Mouse (Mus musculus): ENCODE results near the gene Ttc39b.
A peak's percentile ranks its signal among the peaks of the same experiment; 100 is the strongest.

Gene Ttc39b

DNA sequence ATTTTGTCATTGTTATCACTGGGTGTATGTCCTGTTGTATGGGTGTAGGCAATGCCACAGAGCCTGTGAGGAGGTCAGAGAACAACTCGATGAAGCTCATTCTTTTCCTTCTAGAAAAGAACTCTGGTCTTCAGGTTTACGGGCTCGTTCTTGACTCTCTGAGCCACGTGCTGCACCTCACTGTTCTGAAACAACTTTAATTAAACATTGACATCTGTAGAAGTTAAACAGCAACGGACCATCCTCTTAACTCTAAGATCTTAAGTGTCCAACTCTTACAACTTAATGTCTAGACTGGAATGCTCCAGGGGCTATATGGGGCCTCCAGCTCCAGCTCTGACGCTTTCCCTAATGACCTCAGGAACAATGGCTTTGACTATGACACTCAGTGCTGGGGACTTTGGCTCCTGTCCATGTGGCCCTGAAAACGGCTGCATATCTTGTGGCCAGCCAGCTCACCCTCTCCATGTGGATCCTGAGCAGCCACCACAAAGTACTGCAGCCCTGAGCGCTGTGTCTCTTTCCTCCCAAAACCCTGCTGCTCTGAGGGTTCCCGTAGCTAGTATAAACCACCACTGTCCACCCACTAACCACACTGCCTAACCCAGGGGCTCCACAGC lies 95.3 kb downstream of the Ttc39b start:
- DNase-seq (ENCODE audit: low spot score): no peak

DNA sequence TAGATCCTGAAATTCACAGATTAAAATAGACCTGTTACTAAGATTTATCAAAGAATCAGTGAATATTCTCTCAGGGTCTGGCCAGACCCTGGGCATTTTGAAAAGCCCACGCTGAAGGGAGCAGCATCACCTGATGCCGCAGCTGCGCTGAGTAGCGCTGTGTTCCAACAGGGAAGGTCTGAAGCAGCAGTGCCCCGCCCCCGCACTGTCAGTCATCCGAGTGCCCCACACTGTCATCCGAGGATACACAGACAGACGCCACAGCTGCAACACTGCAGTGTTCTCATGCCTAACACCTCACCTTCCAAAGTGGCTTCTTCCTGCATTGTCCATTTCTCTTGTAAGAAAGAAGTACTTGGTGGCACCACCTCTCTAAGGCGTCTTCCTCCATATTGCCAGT lies 96.0 kb downstream of the Ttc39b start:
- DNase-seq (ENCODE audit: low spot score): no peak

DNA sequence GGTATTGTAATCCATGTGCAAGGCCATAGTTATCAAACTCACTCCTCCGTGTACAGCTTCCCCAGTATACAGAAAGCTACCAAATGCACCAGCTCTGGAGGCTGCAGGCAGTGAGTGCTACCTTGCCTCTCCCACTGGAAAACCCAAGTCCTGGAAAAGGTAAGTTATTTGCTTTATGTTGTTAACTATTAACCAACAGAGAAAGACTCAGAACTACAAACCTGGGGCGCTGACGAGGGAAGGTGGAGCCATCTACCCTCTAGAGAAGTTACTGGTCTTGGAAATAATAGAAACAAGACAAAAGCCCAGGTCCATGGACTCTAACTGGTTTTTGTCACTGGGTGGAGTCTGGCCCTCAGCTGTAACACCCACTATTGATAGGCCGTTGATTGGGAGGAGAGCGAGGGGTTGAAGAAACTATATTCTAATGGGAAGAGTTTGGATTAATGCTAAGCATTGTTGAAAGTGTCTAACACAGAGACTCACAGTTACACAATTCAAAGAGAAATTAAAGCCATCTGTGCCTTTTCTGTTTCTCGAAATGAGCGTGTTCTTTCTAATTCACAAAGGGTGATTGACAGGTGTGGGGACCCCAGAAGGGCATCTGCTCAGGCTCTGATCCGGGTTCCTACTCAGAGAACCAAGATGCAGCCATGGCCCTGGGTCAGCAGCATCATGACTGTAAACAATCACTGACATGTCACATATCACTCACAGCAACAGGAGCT lies 98.3 kb downstream of the Ttc39b start:
- no peak for DNase-seq (ENCODE audit: low spot score)

DNA sequence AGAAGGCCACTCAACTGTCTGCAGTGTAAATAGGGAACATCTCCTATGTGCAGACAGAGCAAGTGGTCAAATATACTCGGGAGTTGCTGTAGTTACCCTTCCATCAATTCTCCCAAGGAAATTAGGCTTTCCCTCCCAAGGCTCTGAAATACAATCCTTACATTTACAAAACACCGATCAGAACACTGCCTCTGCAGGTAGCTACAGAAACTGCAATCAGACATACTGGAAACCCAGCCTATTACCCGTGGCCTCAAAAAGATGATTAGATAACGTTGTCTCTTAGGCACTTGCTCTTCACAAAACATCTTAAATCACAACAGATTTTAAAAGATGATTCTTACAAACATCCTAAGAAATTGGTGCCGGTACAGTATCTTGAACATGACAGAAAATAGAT lies 99.8 kb downstream of the Ttc39b start:
- DNase-seq (ENCODE audit: low spot score): peak; percentile 5

DNA sequence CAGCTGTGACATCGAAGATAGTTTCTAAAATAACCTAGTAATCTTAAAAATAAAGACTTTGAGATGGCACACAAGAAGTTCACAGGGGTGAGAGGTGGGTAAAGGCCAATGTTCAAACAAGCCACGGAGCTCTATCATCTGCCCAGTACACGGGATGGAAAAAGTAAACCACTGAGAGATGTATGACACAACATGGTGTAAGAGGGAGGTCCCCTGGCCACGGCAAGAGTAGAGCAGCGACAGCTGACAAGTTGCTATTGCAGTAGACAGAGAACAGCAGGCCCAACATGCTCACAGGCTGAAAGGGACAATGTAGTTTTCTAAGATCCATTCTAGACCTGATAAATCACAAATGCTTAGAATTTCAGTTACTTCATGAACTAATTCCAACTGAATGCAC lies 100.9 kb downstream of the Ttc39b start:
- DNase-seq (ENCODE audit: low spot score): no peak

DNA sequence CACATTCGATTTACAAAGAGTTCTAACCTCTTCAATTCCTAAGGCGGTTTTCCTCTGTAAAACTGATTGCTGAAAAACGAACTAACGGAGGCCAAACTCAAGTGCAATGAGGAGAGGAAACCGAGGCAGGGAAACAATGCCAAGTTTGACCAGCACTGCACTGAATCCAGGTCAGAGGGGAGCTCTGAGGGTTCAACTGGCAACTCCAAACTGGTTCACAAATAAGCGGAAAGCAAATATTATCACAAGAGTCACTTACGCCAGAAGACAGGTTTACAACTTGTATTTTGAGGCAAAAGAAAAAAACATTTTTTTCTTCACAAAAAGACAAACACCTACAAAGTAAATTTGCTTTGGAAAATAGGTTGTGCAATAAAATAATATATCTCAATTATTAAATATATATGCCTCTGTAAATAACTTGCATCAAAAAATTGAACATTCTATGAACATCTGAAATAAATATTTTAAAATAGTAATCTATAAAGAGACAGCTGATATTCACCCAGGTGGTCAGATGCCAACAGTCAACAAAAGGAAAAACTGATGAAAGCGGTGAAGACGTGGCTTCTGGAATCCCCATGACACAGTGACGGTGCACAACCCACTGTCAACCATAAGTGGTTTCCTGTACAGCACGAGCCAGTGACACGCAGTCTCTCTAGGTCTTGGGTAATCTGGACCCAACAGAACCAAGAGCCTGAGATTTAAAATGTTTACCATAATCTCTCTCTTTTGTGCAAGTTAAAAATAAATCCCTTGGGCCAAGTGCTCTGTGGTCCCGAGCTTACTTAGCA lies 103.1 kb downstream of the Ttc39b start:
- no peak for DNase-seq (ENCODE audit: low spot score)

DNA sequence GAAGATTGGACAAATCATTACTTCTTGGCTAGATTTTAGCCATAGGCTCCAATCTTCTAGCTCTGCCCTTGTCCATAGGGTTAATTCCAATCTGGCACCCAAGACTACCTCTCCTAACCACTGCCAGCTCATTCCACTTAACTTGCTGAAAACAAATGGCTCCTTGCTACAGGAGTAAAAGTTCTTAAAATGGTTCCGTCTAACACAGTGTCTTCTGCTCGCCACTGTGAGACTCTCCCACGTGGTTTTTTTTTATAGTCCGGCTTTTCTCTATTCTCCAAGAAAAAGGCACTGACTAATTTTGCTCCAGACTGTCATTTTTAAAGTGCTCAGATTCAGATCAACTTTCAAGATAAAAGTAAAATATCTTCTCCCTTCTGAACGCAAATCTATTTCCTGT lies 104.8 kb downstream of the Ttc39b start:
- no peak for DNase-seq (ENCODE audit: low spot score)

DNA sequence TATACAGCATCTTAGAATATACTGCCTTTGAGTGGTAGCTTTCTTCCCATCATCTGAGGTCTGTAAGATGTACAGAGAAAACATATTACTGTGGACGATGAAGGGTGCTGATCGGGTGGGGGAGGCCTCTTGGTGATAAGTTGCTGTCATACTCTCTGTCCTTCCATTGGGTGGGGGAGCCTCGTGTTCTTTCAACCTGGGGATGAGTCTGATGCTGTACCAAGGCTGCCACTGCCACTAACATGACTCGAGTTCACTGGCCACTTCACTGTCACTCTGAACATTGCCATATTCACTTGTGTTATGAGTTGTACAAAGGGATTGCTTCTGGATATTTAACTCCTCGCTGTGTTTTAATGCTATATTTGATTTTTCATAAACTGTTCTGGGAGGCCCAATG lies 106.9 kb downstream of the Ttc39b start:
- DNase-seq (ENCODE audit: low spot score): no peak

DNA sequence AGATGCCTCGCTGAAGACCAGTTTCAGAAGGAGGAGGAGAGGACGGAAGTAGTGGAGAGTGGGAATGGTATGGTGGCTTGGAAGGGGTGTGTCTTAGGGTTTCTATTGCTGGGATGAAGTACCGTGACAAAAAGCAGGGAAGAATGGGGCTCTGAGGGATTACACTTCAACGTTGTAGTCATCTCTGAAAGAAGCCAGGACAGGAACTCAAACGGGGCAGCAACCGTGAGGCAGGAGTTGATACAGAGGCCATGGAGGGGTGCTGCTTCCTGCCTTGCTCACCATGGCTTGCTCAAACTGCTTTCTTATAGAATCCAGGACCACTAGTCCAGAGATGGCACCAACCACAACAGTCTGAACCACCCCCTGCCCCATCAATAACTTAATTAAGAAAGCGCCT lies 107.7 kb downstream of the Ttc39b start:
- DNase-seq (ENCODE audit: low spot score): no peak

DNA sequence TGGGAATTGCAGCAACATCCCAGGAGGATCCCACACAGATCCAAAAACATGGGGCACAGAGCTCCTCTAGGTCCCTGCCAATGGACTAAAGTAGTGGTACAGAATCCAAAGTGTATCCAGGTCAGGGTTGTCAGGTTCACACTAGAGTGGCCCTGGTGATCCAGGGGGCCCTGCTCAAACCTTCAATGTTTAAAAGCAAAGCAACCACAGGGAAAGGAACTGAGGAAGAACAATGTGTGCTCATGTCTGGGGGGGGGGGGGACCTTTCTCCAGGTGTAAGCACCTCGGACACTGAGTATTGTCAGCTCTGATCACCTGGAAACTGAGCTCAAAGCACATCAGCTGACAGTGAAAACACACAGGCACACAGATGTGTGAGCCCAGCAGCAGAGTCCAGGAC lies 108.3 kb downstream of the Ttc39b start:
- DNase-seq (ENCODE audit: low spot score): no peak

DNA sequence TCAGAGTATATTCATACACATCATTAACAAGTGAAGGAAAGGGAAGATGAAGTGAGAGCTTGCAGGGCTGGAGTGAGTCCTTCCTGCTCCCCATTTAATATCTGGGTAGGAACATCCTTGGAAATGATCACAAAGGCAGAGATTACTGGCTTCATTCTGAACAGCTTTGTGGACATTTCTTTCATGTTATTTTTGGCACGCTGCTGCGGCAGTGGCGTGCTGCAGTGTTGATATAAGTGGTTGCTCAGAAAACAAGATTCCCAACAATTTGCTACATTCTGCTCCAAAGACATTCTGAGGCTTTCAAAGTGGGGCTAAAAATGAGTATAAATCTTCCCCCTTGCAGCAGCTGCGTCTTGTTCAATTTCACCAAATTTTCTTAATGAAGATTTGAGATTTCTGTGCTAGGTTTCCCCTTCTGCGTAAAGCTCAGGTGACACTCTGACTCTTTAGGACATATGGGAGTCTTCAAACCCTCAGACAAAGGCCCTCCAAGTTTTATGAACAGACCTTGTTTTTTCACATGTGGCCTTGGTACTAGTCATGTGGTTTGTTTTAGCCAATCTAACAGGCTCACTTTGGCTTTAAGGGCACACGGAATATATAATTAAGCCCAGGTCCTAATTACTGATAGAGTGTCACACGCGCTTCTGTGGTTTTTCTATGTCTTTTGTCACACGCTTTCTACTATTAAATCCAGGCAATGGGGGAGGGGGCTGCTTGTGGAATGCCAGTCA lies 109.1 kb downstream of the Ttc39b start:
- no peak for DNase-seq (ENCODE audit: low spot score)

DNA sequence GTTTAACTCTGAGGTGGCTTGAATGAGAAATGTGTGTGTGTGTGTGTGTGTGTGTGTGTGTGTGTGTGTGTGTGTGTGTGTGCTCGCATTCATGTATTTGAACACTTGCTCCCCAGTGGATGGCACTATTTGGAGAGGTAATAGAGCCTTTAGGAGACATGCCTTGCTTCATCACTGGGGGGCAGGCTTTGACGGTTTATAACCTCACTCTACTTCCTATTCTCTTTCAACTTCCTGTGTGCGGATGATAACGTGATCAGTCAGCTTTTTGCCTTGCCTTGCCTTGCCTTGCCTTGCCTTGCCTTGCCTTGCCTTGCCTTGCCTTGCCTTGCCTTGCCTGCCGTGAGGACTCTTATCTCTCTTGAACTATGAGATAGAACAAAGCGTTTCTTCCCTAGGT lies 110.3 kb downstream of the Ttc39b start:
- DNase-seq (ENCODE audit: low spot score): no peak

DNA sequence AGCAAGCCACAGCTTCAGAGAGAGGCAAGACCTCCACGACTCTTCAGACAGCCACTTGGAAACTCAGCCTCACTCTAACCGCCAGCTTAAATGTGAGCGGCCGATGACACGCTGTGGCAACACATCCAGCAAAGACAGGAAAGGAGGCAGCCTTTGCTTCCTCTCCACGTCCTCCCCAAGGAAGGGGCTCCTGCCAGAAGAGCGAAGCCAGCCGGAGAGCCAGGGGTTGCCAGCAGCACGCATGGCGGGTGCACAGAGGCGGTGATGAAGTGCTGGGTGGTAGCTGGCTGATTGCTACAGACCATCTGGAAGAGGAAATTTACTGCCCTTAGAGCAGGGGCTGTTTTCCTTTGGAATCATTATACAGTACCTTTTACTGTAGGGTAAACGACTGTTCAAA lies 112.3 kb downstream of the Ttc39b start:
- no peak for DNase-seq (ENCODE audit: low spot score)

DNA sequence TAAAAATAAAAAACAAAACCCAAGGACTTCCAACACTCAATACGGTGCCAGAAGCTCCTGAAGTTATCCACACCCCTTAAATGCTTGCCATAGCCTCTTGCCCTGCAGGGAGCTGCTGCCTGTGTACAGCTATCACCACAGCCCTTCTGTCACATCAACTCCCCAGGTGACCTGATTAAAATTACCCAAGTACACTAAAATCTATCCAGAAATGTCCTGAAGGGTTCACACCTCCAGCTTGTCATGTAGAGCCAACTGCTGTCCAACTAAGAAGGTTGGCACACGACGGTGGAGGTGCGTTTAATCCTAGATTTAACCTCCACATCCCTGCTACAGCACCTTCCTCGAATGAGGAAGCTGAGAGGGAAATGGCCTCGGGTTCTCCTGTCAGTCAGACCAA lies 113.6 kb downstream of the Ttc39b start:
- DNase-seq (ENCODE audit: low spot score): no peak

DNA sequence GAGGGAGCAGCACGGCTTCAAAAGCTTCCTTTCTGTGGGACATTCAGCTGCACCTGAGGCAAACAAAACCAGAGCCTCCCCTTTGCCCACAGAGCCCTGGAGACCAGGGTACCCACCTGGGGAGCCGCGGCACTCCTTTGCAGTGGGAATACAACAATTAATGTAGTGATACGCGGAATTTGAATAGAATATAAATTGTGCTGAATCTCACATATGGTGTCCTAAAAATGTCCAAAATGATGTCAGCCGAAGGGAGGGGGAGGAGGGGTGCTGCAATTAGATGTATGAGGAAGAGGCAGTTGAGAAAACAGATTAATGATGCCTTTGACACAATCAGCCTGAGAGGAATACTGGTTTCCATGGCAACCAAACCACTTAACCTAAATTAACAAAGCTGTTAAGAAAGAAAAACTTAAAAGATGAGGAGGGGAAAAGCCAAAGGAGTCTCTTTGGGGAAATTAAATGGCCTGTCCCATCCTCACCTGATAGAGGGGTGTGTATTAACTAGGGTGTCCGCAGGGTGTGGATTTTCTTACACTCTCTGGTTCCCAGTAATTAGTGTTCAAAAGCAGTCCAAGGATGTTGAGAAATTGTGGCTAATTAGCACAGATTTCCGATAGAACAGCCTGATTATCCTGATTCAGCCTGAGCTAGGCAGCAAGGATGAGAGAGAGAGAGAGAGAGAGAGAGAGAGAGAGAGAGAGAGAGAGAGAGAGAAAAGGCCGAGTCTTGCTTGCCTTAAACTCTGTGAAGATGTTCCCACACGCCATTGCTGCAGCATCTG lies 117.1 kb downstream of the Ttc39b start:
- DNase-seq (ENCODE audit: low spot score): no peak

DNA sequence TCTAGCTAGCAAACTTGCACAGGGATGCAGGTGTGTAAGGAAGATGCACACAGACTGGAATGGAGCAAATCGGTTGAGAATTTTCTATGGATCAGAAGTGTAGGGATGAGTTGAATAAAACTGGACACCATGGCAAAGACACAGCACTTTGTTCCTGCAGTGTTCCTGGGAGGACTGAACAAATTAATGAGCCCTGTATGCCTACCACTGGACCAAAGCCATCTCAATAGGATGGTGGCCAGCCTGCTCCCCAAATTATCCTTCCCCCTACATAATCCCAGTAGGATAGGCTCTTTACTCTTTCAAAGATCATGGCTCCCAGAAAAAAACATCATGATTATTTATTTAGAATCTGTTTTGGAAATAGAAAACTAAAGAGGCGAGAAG lies 117.6 kb downstream of the Ttc39b start:
- no peak for DNase-seq (ENCODE audit: low spot score)

DNA sequence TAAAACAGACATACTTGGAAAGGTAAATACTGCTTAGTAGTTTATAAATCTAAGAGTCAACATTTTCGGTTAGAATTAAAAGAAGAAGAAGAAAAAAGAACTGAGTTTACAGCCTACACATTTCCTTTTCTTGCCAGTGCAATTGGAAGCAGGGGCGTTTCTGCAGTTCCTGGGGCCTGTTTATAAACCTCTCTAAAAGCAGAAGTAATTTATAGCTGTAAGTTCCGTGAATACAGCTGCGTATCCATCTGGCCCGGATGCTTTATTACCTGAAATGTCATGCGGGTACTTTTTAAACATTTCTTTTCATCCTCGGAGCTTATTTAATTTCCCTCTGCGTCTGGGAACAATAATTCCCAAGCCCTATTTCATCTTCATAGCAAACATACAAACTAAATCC lies 124.7 kb downstream of the Ttc39b start:
- DNase-seq (ENCODE audit: low spot score): no peak

DNA sequence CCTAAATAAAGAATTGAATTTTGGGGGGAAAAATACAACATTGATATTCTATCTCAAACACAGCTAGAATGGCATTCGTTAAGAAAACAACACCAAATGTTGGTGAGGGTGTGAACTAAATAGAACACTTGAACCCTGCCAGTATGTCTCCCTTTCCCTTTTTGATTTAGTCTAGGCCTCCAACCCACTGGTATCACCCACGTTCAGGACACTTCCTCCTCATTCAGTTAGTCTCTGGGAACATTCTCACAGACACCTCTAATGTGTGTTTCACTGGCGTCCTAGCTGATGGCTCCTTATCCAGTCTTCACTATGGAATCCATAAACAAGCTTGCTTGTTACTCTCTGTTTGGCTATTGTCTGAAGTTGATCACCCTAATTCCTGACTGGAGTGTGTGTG lies 125.9 kb downstream of the Ttc39b start:
- DNase-seq (ENCODE audit: low spot score): no peak

DNA sequence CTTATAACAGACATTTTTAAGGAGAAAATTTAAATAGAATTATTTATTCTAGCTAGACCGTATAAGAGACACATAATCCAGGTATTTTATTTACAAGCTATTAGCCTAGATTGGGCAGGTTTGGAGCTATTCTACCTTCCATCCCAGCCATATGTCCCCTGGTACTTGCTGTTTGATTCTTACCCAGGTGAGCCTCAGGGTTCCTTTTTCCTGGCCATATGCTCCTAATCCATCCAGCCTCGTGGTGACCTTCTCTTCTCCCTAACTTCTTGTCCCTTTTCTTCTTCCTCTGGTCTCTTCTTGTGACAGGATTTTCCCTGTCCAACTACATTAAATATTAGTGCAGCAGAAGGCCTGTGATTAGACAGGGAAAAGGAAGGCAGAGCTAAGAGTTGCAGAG lies 134.3 kb downstream of the Ttc39b start:
- DNase-seq (ENCODE audit: low spot score): no peak

DNA sequence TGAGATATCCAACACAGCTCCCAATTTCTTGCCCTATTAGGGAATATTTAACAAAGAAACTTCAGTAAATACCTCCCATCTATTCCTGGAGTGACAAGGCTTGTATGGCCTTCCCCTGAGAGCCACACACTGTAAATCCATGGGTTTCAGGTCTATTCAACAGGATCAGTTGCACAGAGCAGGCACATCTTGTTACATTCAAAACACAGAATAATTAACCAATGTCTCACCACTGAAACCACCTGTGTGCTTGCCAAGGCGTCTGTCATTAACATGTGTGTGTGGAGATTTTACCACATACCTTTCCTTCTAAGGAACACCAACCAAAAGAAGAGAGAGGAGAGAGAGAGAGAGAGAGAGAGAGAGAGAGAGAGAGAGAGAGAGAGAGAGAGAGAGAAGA lies 136.7 kb downstream of the Ttc39b start:
- no peak for DNase-seq (ENCODE audit: low spot score)

DNA sequence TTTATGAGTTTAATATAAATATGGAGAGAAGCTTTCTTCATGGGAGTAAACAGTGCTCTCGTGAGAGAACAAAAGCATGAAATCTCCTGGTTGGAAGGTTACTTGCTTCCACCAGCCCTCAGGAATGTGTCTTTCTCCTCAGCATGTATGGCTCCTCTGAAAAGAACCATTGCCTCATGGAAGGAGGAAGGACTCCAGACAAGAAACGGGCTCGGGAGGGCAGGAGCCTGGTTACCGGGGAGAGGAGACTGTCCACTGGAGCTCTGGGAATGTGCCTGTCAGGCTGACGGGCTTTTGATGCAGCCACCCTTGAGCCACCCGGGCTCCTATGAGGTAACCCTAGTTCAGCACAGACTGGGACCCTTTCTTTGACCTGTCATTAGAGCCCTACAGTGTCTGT lies 137.6 kb downstream of the Ttc39b start:
- DNase-seq (ENCODE audit: low spot score): no peak
